Mouse (Mus musculus): Measurements from ENCODE around the gene Hexdc.

- TF ChIP-seq POLR2A (IDR thresholded peaks at IDR 0.05; ENCODE audit: borderline replicate concordance, low read depth, low read length) (no peak), CTCF (IDR thresholded peaks at IDR 0.05; ENCODE audit: low read depth, low read length) (no peak)
These were observed 33.3 kb downstream of the Hexdc start for GRCm38 (mm10) chr11:121237345-121238128.

Measured in bone marrow macrophage, adult 2 months (primary cell).